Mouse (Mus musculus): Measurements from ENCODE around the gene Tnfrsf1a.

DNA sequence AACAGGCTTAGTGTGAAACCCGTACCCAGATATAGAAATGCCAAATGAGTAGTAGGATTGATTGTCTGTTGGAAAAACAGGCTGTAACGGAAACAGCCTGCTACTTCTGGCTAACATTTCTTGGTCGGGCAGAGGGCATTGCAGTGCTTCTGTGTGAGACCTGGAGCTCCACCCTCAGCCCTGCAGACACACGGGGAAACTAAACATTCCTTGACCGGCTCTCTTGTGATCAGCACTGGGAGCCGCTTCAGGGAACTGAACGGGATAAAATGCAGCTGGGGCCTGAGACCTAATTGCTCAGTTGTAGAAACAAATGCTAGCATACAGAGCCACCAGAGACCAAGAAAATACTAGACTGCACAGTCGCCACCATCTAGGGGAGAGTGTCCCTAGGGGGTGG, 7.1 kb downstream of the Tnfrsf1a start:
- no peak for TF ChIP-seq GATA1 (IDR thresholded peaks at IDR 0.05; ENCODE audit: borderline replicate concordance, low read length)
- TF ChIP-seq FLI1 (IDR thresholded peaks at IDR 0.05; ENCODE audit: low read length), result no peak

Measured in megakaryocyte, embryonic 14.5 days (primary cell).